Mouse (Mus musculus): Measurements from ENCODE around the gene Wnt5b. TPM values are rescaled to one million over a fixed set of nuclear protein-coding genes. Genes with fewer than 3 reads are reported as not detected.
A peak's percentile ranks its signal among the peaks of the same experiment; 100 is the strongest.
"Not testable (repeated sequence)": the region's sequence is repeated elsewhere in the genome, so short reads cannot be mapped to it uniquely, and the experiment has no call there.

Gene Wnt5b
- total RNA-seq, 2 experiments from 2014 or later: 0.64 to 1.6 TPM

DNA sequence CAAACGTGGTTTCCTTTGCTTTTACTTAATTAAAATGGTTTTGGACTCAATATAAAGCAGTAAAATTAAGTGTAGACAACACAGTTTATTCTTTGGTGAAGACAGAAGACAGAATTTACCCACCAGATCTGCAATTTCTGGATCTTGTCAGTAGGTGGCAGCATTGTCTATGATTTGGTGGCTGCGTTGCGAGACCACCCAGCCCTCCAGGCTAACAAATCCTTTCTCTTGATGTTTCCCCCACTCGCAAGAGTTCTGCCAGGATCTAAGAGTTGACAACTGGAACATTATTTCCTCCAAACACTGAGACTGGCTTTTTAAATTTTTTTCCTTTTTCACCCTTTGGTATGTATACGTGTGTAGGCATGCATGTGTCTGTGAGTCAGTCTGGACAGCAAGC lies 54.4 kb downstream of the Wnt5b start:
- intact Hi-C loops (cut with DNase I): loop anchor here (5.0 to 10.0 kb wide), 5 partner anchors 53 to 715 kb away; partner anchors contain the start of gene Wnt5b
- DNase-seq: no peak

DNA sequence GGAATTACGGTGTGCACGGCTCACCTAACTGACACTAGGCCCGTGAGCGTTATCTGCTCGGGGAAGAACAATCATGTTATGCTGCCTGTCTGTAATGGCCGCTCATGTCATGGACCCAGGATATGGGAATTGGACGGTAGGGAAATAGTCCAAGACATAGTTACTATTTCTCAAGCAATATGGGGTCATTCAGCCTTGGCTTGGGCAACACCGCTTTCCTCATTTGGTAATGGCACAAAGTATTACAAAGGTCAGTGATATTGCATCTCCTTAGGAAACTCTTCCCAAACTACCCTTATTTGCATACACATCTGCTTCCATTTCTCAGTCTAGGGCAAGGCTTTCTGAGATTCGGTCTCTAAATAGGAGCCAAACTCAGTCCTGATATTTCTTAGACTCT lies 56.5 kb downstream of the Wnt5b start:
- intact Hi-C loops (cut with DNase I): loop anchor here (5.0 kb wide), 2 partner anchors 440 to 590 kb away; no protein-coding TSS in a partner anchor
- DNase-seq: no peak

DNA sequence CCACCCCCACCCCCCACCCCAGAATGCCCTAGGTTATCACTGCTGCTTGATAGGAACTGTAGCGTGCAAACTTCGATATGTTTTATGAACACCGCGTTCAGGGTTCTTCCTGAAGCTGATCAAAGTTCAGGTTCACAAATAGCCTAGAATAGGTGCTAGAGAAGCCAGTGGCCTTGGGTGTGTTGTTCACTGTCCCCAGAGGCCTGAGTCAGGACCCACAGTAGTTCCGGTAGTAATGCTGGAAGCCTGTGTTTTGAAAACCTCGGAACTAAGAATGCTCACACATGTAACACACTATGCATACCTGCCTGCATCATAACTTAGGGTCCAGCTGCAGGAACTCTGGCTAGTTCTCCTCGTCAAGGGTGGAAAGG lies 57.1 kb downstream of the Wnt5b start:
- no peak for DNase-seq
- intact Hi-C loops (cut with DNase I): loop anchor here (5.0 kb wide), 2 partner anchors 440 to 590 kb away; no protein-coding TSS in a partner anchor

GRCm38 (mm10) chr6:119486381-119487084 lies 57.6 kb downstream of the Wnt5b start:
- intact Hi-C loops (cut with DNase I): loop anchor here (5.0 kb wide), 2 partner anchors 441 to 591 kb away; no protein-coding TSS in a partner anchor
- no peak for DNase-seq

DNA sequence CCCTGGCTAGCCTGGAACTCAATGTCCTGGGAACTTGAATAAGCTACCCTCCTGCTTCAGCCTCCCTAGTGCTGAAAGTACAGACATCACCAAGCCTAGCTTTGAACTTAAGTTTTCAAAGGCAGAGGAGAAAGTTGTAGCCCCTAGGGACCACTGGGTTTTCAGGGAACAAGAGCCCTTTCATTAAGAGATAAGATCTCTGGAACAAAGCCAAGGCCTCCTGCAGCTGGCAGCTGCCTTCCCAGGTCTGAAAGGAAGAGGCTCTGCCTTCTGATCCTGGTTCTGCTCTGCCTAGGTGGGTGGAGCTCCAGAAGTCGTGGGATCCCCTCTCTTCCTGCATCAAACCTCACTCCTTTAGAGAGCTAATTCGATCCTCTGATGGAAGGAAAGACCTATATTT lies 58.7 kb downstream of the Wnt5b start:
- DNase-seq: no peak
- intact Hi-C loops (cut with DNase I): loop anchor here (5.0 kb wide), 2 partner anchors 442 to 592 kb away; no protein-coding TSS in a partner anchor

DNA sequence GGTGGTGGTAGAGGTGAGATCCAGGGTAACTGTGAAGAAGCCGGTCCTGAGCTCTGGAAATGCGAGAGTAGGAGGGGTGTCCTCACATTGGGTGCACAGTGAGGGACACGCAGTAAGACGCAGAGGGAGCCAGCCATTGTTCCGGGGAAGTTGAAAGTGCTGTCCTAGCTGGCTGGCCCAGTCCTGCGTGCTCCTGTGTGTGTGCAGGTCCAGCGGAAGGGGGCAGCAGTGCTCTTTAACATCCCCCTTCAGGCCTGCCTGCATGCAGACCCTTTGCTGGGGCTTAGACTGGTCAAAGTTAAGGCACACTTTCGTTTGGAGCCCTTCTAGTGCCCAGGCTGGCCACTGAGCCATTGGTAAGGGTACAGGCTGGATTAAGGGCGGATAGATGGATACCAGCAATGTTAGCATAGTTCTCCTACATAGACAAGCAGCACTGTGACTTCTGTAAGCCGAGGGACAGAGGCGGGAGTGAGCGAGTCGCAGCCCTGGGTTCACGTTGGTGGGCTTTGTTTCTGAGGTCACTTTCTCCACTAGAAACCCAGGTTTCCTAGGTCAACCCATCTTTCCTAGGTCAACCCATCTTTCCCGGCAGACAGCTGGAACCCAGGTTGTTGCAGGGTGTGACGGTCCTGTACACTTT lies 61.1 kb downstream of the Wnt5b start:
- intact Hi-C loops (cut with DNase I): no loop called here
- DNase-seq: peak; percentile 24 to 28

GRCm38 (mm10) chr6:119481741-119482390 lies 62.3 kb downstream of the Wnt5b start:
- intact Hi-C loops (cut with DNase I); DNase-seq: not testable (repeated sequence)

GRCm38 (mm10) chr6:119480706-119481331 lies 63.3 kb downstream of the Wnt5b start:
- intact Hi-C loops (cut with DNase I): no loop called here
- no peak for DNase-seq

GRCm38 (mm10) chr6:119479876-119480705 lies 64.1 kb downstream of the Wnt5b start:
- DNase-seq: peak; percentile 17 to 48
- intact Hi-C loops (cut with DNase I): no loop called here

DNA sequence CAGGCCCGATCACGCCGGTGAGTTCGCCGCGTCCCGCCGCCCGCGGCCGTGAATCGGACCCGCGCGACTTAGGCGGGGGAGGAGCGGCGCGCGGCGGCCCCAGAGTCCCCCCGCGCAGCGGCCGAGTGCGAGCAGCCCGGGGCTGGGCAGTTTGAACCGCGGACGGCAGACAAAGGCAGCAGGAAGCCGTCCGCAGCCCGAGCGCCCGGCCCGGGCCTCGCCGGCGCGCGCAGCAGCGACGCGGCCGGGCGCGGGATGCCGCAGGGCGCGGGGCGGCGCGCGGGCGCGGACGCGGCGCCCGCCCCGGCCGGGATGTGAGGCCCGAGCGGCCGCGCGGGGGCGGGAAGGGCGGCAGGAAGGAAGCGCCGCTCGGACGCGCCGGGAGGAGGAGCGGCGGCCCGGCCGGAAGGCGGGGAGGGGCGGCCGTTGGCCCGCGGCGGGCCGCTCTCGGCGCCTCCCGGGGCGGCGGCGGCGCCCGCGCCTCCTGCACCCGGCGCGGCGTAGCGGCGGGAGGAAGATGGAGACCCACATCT lies 64.7 kb downstream of the Wnt5b start, which contains the start of gene Fbxl14:
TSS of gene Fbxl14 (plus strand) at position 326 of the 533 bp plus-strand sequence.
- DNase-seq: peak in 1 of 2 experiments; percentile 32
- intact Hi-C loops (cut with DNase I): no loop called here

GRCm38 (mm10) chr6:119478560-119479342 lies 65.4 kb downstream of the Wnt5b start:
- intact Hi-C loops (cut with DNase I): no loop called here
- peak; percentile 77 to 86 for DNase-seq

- intact Hi-C loops (cut with DNase I): no loop called here
- DNase-seq: no peak
These were observed 66.3 kb downstream of the Wnt5b start for GRCm38 (mm10) chr6:119477686-119478310.

- no peak for DNase-seq
- intact Hi-C loops (cut with DNase I): no loop called here
These were observed 68.2 kb downstream of the Wnt5b start for GRCm38 (mm10) chr6:119475988-119476387.

DNA sequence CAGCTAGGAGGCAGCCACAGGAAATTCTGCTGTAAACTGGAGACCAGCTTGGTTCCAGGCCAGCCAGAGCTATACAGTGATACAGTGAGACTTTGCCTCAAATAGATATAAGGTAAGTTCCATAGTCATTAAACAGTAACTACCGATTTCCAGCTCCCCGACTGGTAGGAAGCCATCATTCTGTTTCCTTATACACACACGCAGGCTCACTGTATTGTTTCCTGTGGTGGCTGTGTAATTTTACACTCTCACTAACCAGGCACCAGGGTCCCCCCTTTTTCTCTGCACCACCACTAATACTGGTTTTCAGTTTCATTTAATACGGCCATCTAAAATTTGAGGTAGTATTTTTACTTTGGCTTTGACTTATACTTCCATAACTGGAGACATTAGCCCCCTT lies 70.2 kb downstream of the Wnt5b start:
- intact Hi-C loops (cut with DNase I): no loop called here
- no peak for DNase-seq

- intact Hi-C loops (cut with DNase I): no loop called here
- no peak for DNase-seq
These were observed 70.7 kb downstream of the Wnt5b start for GRCm38 (mm10) chr6:119473446-119473845.

GRCm38 (mm10) chr6:119472705-119473104 lies 71.4 kb downstream of the Wnt5b start:
- intact Hi-C loops (cut with DNase I): no loop called here
- no peak for DNase-seq

- intact Hi-C loops (cut with DNase I): no loop called here
- DNase-seq: peak; percentile 48 to 57
These were observed 72.0 kb downstream of the Wnt5b start for GRCm38 (mm10) chr6:119472135-119472534.

DNA sequence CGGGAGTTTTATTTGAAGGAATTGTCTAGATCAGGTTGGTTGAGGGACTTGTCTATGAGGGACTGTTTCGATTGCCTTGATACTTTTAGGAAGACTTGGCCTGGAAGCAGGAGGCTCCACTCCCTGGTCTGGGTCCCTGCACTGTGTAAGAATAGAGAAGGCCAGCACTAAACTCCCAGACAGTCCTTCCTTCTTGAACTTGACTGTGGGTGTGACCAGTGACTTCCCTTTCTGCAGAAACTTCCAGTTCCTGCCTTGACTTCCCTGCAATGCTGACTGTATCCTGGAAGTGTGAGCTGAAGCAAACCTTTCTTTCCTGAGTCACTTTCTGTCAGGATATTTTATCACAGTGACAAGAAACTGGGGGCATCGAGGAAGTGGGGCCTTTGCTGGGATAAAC lies 73.4 kb downstream of the Wnt5b start:
- DNase-seq: no peak
- intact Hi-C loops (cut with DNase I): no loop called here

DNA sequence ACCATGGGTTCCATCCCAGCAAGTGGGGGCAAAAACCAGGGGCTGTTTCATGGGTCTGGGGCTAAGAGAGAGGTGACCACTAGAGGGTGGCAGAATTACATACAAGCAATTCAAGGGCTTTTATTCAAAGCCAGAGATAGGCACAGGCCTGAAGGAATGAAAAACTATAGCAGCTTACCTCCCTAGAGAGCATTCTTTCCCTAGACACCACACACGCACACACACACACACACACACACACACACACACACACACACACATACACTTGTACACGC lies 76.4 kb downstream of the Wnt5b start:
- DNase-seq: no peak
- intact Hi-C loops (cut with DNase I): no loop called here
